Mouse (Mus musculus): ENCODE results near the gene Pacsin3. TPM values are rescaled to one million over a fixed set of nuclear protein-coding genes. Genes with fewer than 3 reads are reported as not detected.

Pacsin3 gene
- polyA plus RNA-seq, 1 experiment = 14.9 TPM

GRCm38 (mm10) chr2:91258054-91258453, 2.3 kb downstream of the Pacsin3 start:
- WGBS = 90% methylated on average over 5 of the region's 5 CpGs
- no peak overlapping the region for H3K27ac ChIP-seq (ENCODE audit: control insufficient read depth, insufficient read depth, low read length)
- H3K27me3 ChIP-seq (ENCODE audit: control insufficient read depth, insufficient read depth, low read length) = peaks cover 30% of the 10 kb centered on the region
- no peak for DNase-seq
- peaks cover 19% of the 10 kb centered on the region for H3K4me1 ChIP-seq (replicated peaks; ENCODE audit: control insufficient read depth, insufficient read depth, low read length)
- H3K36me3 ChIP-seq (ENCODE audit: control insufficient read depth, insufficient read depth, low read length) = no peaks in the 10 kb centered on the region
- H3K4me3 ChIP-seq (ENCODE audit: control insufficient read depth, insufficient read depth, low read length) = no peak overlapping the region
- TF ChIP-seq CTCF (IDR thresholded peaks at IDR 0.05; ENCODE audit: borderline replicate concordance, control insufficient read depth, extremely low read depth, insufficient read depth, low read length, poor library complexity) (no peak), POLR2A (IDR thresholded peaks at IDR 0.05; ENCODE audit: control insufficient read depth, extremely low read depth, insufficient read depth, low read length, poor library complexity) (no peak)

- H3K27me3 ChIP-seq (ENCODE audit: control insufficient read depth, insufficient read depth, low read length) = peaks cover 28% of the 10 kb centered on the region
- peaks cover 19% of the 10 kb centered on the region for H3K4me1 ChIP-seq (replicated peaks; ENCODE audit: control insufficient read depth, insufficient read depth, low read length)
- no peaks in the 10 kb centered on the region for H3K36me3 ChIP-seq (ENCODE audit: control insufficient read depth, insufficient read depth, low read length)
- TF ChIP-seq CTCF (IDR thresholded peaks at IDR 0.05; ENCODE audit: borderline replicate concordance, control insufficient read depth, extremely low read depth, insufficient read depth, low read length, poor library complexity) (no peak), POLR2A (IDR thresholded peaks at IDR 0.05; ENCODE audit: control insufficient read depth, extremely low read depth, insufficient read depth, low read length, poor library complexity) (no peak)
- H3K4me3 ChIP-seq (ENCODE audit: control insufficient read depth, insufficient read depth, low read length) = no peak overlapping the region
- H3K27ac ChIP-seq (ENCODE audit: control insufficient read depth, insufficient read depth, low read length) = no peak overlapping the region
- WGBS = 92% methylated on average over 1 of the region's 1 CpGs
- DNase-seq = no peak
Measured at GRCm38 (mm10) chr2:91258830-91259229, 3.1 kb downstream of the Pacsin3 start.

GRCm38 (mm10) chr2:91259493-91259892, 3.7 kb downstream of the Pacsin3 start:
- no peak for TF ChIP-seq POLR2A (IDR thresholded peaks at IDR 0.05; ENCODE audit: control insufficient read depth, extremely low read depth, insufficient read depth, low read length, poor library complexity)
- TF ChIP-seq CTCF (IDR thresholded peaks at IDR 0.05; ENCODE audit: borderline replicate concordance, control insufficient read depth, extremely low read depth, insufficient read depth, low read length, poor library complexity) = no peak
- Histone ChIP-seq H3K4me3 (ENCODE audit: control insufficient read depth, insufficient read depth, low read length) (no peak overlapping the region), H3K4me1 (replicated peaks; ENCODE audit: control insufficient read depth, insufficient read depth, low read length) (peaks cover 23% of the 10 kb centered on the region), H3K27ac (ENCODE audit: control insufficient read depth, insufficient read depth, low read length) (no peak overlapping the region), H3K27me3 (ENCODE audit: control insufficient read depth, insufficient read depth, low read length) (peaks cover 24% of the 10 kb centered on the region), H3K36me3 (ENCODE audit: control insufficient read depth, insufficient read depth, low read length) (no peaks in the 10 kb centered on the region)
- WGBS = 93% methylated on average over 1 of the region's 1 CpGs
- no peak for DNase-seq

GRCm38 (mm10) chr2:91263692-91264660, 8.2 kb downstream of the Pacsin3 start:
- Histone ChIP-seq H3K36me3 (ENCODE audit: control insufficient read depth, insufficient read depth, low read length) (peaks cover 16% of the 10 kb centered on the region), H3K4me1 (replicated peaks; ENCODE audit: control insufficient read depth, insufficient read depth, low read length) (peaks cover 14% of the 10 kb centered on the region), H3K27ac (ENCODE audit: control insufficient read depth, insufficient read depth, low read length) (no peak overlapping the region), H3K4me3 (ENCODE audit: control insufficient read depth, insufficient read depth, low read length) (peak overlapping the region; percentile 92; the same call in 1 of the 2 replicates), H3K27me3 (ENCODE audit: control insufficient read depth, insufficient read depth, low read length) (no peaks in the 10 kb centered on the region; the same call in 1 of the 2 replicates)
- TF ChIP-seq POLR2A (IDR thresholded peaks at IDR 0.05; ENCODE audit: control insufficient read depth, extremely low read depth, insufficient read depth, low read length, poor library complexity) = no peak
- TF ChIP-seq CTCF (IDR thresholded peaks at IDR 0.05; ENCODE audit: borderline replicate concordance, control insufficient read depth, extremely low read depth, insufficient read depth, low read length, poor library complexity) = no peak
- no peak for DNase-seq
- 97% methylated on average over 17 of the region's 17 CpGs for WGBS

- TF ChIP-seq POLR2A (IDR thresholded peaks at IDR 0.05; ENCODE audit: control insufficient read depth, extremely low read depth, insufficient read depth, low read length, poor library complexity) (peak; percentile 88), CTCF (IDR thresholded peaks at IDR 0.05; ENCODE audit: borderline replicate concordance, control insufficient read depth, extremely low read depth, insufficient read depth, low read length, poor library complexity) (peak; percentile 78)
- Histone ChIP-seq H3K4me3 (ENCODE audit: control insufficient read depth, insufficient read depth, low read length) (peak within 1 kb of the TSS; percentile 92), H3K4me1 (replicated peaks; ENCODE audit: control insufficient read depth, insufficient read depth, low read length) (peaks cover 14% of the 10 kb centered on the region), H3K27ac (ENCODE audit: control insufficient read depth, insufficient read depth, low read length) (peak within 1 kb of the TSS; percentile 63), H3K27me3 (ENCODE audit: control insufficient read depth, insufficient read depth, low read length) (no peaks in the 10 kb centered on the region; the same call in 1 of the 2 replicates), H3K36me3 (ENCODE audit: control insufficient read depth, insufficient read depth, low read length) (peaks cover 25% of the 10 kb centered on the region)
- WGBS = 3% methylated on average over 72 of the region's 72 CpGs
- peak; percentile 93 for DNase-seq
Measured at GRCm38 (mm10) chr2:91264711-91265681, 9.2 kb downstream of the Pacsin3 start, which contains the start of gene Arfgap2. Gene Arfgap2, plus strand, starts transcription at chr2:91264974.

- Histone ChIP-seq H3K36me3 (ENCODE audit: control insufficient read depth, insufficient read depth, low read length) (peaks cover 52% of the 10 kb centered on the region), H3K27me3 (ENCODE audit: control insufficient read depth, insufficient read depth, low read length) (no peaks in the 10 kb centered on the region), H3K27ac (ENCODE audit: control insufficient read depth, insufficient read depth, low read length) (no peak overlapping the region), H3K4me3 (ENCODE audit: control insufficient read depth, insufficient read depth, low read length) (no peak overlapping the region), H3K4me1 (replicated peaks; ENCODE audit: control insufficient read depth, insufficient read depth, low read length) (peaks cover 14% of the 10 kb centered on the region)
- TF ChIP-seq CTCF (IDR thresholded peaks at IDR 0.05; ENCODE audit: borderline replicate concordance, control insufficient read depth, extremely low read depth, insufficient read depth, low read length, poor library complexity) = no peak
- TF ChIP-seq POLR2A (IDR thresholded peaks at IDR 0.05; ENCODE audit: control insufficient read depth, extremely low read depth, insufficient read depth, low read length, poor library complexity) = no peak
- DNase-seq = no peak
- 96% methylated on average over 3 of the region's 3 CpGs for WGBS
Measured at GRCm38 (mm10) chr2:91268042-91268441, 12.3 kb downstream of the Pacsin3 start.
